Mouse (Mus musculus) large intestine, adult 2 months (tissue): Measurements from ENCODE around the gene Zyg11b. TPM values are rescaled to one million over a fixed set of nuclear protein-coding genes. Genes with fewer than 3 reads are reported as not detected.

ENCODE experiments used
- DNase-seq: peaks from one replicate; pipeline ENCODE4 v3.0.0-alpha.2; 2012; ENCODE audit warnings: low read depth, low spot score
- WGBS: fragments of 180-500 bp; shearing (Covaris S2); methylation state at CpG from one replicate; pipeline ENCODE4 v1.1.7; 2018; 5-methylcytosine and 5-hydroxymethylcytosine counted together
- polyA plus RNA-seq: library from polyadenylated mRNA; depleted of rRNA; stranded (reverse); fragments of >200 nt; gene quantifications from 2 replicates; pipeline ENCODE4 v1.2.3, GENCODE M21; 2012

Gene Zyg11b
- polyA plus RNA-seq, 1 experiment = 4.4 TPM

GRCm38 (mm10) chr4:108319747-108320146 is 18.9 kb upstream of the Zyg11b start:
- 78% methylated on average over 6 of the region's 6 CpGs for WGBS
- no peak for DNase-seq

- WGBS = 36% methylated on average over 8 of the region's 8 CpGs
- no peak for DNase-seq
Observed at GRCm38 (mm10) chr4:108318649-108319615, 18.0 kb upstream of the Zyg11b start.

- no peak for DNase-seq
- 77% methylated on average over 12 of the region's 12 CpGs for WGBS
Observed at GRCm38 (mm10) chr4:108317656-108318605, 17.0 kb upstream of the Zyg11b start.

- DNase-seq = no peak
- 64% methylated on average over 5 of the region's 5 CpGs for WGBS
Observed at GRCm38 (mm10) chr4:108314041-108314440, 13.1 kb upstream of the Zyg11b start.

- WGBS = 61% methylated on average over 6 of the region's 6 CpGs
- no peak for DNase-seq
Observed at GRCm38 (mm10) chr4:108310706-108311105, 9.8 kb upstream of the Zyg11b start.

GRCm38 (mm10) chr4:108302296-108302890 is 1.5 kb upstream of the Zyg11b start:
- no peak for DNase-seq

GRCm38 (mm10) chr4:108300266-108300665 is 630 bp downstream of the Zyg11b start:
- WGBS = 2% methylated on average over 14 of the region's 14 CpGs
- no peak for DNase-seq

More at GRCm38 (mm10) chr4:108302296-108302890, 1.5 kb upstream of the Zyg11b start:
- 74% methylated on average over 5 of the region's 5 CpGs for WGBS

- no peak for DNase-seq
- WGBS = 89% methylated on average over 3 of the region's 3 CpGs
Observed at GRCm38 (mm10) chr4:108276973-108277372, 23.9 kb downstream of the Zyg11b start.

- 58% methylated on average over 4 of the region's 4 CpGs for WGBS
- no peak for DNase-seq
Observed at GRCm38 (mm10) chr4:108272286-108272685, 28.6 kb downstream of the Zyg11b start.

GRCm38 (mm10) chr4:108265774-108266173 is 35.1 kb downstream of the Zyg11b start:
- 94% methylated on average over 7 of the region's 7 CpGs for WGBS
- no peak for DNase-seq

- WGBS = 90% methylated on average over 6 of the region's 6 CpGs
- no peak for DNase-seq
Observed at GRCm38 (mm10) chr4:108253317-108253716, 47.6 kb downstream of the Zyg11b start.

- no peak for DNase-seq
Observed at GRCm38 (mm10) chr4:108250501-108250900, 50.4 kb downstream of the Zyg11b start.

GRCm38 (mm10) chr4:108249314-108249713 is 51.6 kb downstream of the Zyg11b start:
- 91% methylated on average over 3 of the region's 3 CpGs for whole genome bisulfite sequencing
- no peak for DNase-seq

More at GRCm38 (mm10) chr4:108250501-108250900, 50.4 kb downstream of the Zyg11b start:
- WGBS = 89% methylated on average over 9 of the region's 9 CpGs

GRCm38 (mm10) chr4:108233654-108234053 is 67.2 kb downstream of the Zyg11b start:
- no peak for DNase-seq
- 74% methylated on average over 3 of the region's 3 CpGs for WGBS

GRCm38 (mm10) chr4:108225341-108225872 is 75.5 kb downstream of the Zyg11b start:
- no peak for DNase-seq
- WGBS = 57% methylated on average over 3 of the region's 3 CpGs

GRCm38 (mm10) chr4:108222507-108222906 is 78.4 kb downstream of the Zyg11b start:
- WGBS = 86% methylated on average over 5 of the region's 5 CpGs
- no peak for DNase-seq

- no peak for DNase-seq
- WGBS = 52% methylated on average over 9 of the region's 9 CpGs
Observed at GRCm38 (mm10) chr4:108219019-108219418, 81.9 kb downstream of the Zyg11b start.

GRCm38 (mm10) chr4:108217332-108218179 is 83.3 kb downstream of the Zyg11b start, which contains the start of gene Zyg11a:
Gene Zyg11a (minus strand): TSS chr4:108218048.
- no peak for DNase-seq
- WGBS = 6% methylated on average over 99 of the region's 107 CpGs
